Mouse (Mus musculus): Measurements from ENCODE around the gene Epha2. TPM values are rescaled to one million over a fixed set of nuclear protein-coding genes. Genes with fewer than 3 reads are reported as not detected.
A peak's percentile ranks its signal among the peaks of the same experiment; 100 is the strongest.

Epha2 gene
- polyA plus RNA-seq, 1 experiment from 2014 or later: 6.9 TPM

DNA sequence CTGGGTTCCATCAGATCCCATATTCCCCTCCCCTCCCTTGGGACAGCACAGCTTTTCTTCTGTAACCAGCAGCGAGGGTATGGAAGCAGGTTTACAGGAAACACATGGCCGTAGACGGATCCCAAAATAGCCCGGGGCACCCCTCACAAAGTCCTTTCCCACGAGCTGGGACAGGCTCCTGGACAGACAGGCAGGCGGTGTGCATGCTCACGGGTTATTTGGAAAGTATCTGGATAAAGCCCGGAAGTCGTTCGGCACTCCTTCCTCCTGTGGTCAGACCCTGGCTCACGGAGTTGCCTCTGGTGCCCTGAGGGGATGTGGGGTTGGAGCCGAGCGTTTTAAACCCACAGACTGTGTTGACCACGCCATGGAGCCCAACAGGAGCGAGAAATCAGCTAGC is 24.6 kb downstream of the Epha2 start:
- ATAC-seq (ENCODE audit: insufficient read depth): no peak

DNA sequence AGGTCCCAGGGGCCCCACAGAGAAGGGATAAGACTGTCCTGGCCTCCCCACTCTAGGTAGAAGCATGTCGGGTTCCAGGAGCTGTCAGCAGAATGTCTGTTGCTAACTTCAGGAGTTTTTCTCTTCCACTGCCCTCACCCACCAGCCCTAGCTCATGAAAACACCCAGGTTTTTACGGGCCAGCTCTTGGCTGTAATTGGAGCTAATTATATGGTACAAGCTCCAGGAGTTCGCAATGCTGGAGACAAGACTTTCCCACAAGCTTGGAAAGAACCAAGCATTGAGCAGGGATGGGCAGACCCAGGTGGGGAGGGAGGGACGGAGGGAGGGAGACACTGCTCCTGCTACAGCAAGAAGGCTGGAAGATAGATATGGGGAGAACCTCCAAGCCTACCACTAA is 26.0 kb downstream of the Epha2 start:
- no peak overlapping the region for H3K9ac ChIP-seq
- H3K27ac ChIP-seq (ENCODE audit: low read depth): no peak overlapping the region
- TF ChIP-seq CTCF (IDR thresholded peaks at IDR 0.05; ENCODE audit: low read depth): no peak
- 79% methylated on average over 4 of the region's 4 CpGs for WGBS
- H3K4me3 ChIP-seq (ENCODE audit: low read depth, low read length): no peak overlapping the region
- no peaks in the 10 kb centered on the region for H3K27me3 ChIP-seq (ENCODE audit: insufficient read depth, low read length)
- DNase-seq: no peak
- H3K9me3 ChIP-seq (ENCODE audit: low read depth, low read length): no peaks in the 10 kb centered on the region
- ATAC-seq (ENCODE audit: insufficient read depth): no peak
- H3K36me3 ChIP-seq (ENCODE audit: insufficient read depth): peaks cover 35% of the 10 kb centered on the region
- no peak overlapping the region for H3K4me2 ChIP-seq
- no peaks in the 10 kb centered on the region for H3K4me1 ChIP-seq (ENCODE audit: insufficient read depth)

More for the DNA sequence above, 24.6 kb downstream of the Epha2 start:
- DNase-seq: no peak
- TF ChIP-seq CTCF (IDR thresholded peaks at IDR 0.05; ENCODE audit: low read depth): no peak
- Histone ChIP-seq H3K27me3 (ENCODE audit: insufficient read depth, low read length) (no peaks in the 10 kb centered on the region), H3K9ac (no peak overlapping the region), H3K27ac (ENCODE audit: low read depth) (no peak overlapping the region; the same call in 1 of the 2 replicates), H3K4me3 (ENCODE audit: low read depth, low read length) (no peak overlapping the region), H3K36me3 (ENCODE audit: insufficient read depth) (peaks cover 49% of the 10 kb centered on the region), H3K4me2 (no peak overlapping the region), H3K9me3 (ENCODE audit: low read depth, low read length) (no peaks in the 10 kb centered on the region), H3K4me1 (ENCODE audit: insufficient read depth) (no peaks in the 10 kb centered on the region)
- 70% methylated on average over 15 of the region's 15 CpGs for WGBS

- WGBS: 76% methylated on average over 9 of the region's 9 CpGs
- Histone ChIP-seq H3K9me3 (ENCODE audit: low read depth, low read length) (no peaks in the 10 kb centered on the region), H3K4me3 (ENCODE audit: low read depth, low read length) (no peak overlapping the region), H3K4me1 (ENCODE audit: insufficient read depth) (no peaks in the 10 kb centered on the region), H3K36me3 (ENCODE audit: insufficient read depth) (peaks cover 18% of the 10 kb centered on the region), H3K27me3 (ENCODE audit: insufficient read depth, low read length) (no peaks in the 10 kb centered on the region), H3K9ac (no peak overlapping the region), H3K27ac (ENCODE audit: low read depth) (no peak overlapping the region), H3K4me2 (no peak overlapping the region)
- TF ChIP-seq CTCF (IDR thresholded peaks at IDR 0.05; ENCODE audit: low read depth): no peak
- ATAC-seq (ENCODE audit: insufficient read depth) (no peak), DNase-seq (no peak)
These were observed 27.7 kb downstream of the Epha2 start for GRCm38 (mm10) chr4:141328742-141329141.

DNA sequence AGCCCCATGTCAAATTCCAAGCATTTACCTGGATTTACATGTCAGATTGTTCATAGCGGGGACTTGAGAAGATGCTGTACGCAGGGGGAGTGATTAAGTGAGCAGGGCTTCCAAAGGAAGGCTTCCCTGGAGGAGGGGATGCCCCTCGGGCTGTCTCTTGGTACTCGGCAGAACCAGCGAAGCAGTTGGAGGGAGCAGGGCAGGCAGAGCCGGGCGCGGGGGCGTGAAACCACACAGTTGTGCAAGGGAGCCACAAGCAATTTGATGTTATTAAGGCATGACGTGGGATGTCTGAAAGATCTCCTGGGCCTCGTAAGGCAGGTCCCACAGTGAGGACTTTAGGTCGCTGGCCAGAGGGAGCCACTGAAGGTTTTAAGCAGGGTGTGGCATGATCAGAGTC is 28.9 kb downstream of the Epha2 start:
- 57% methylated on average over 12 of the region's 12 CpGs for WGBS
- no peak for TF ChIP-seq CTCF (IDR thresholded peaks at IDR 0.05; ENCODE audit: low read depth)
- H3K27ac ChIP-seq (ENCODE audit: low read depth): no peak overlapping the region
- DNase-seq: no peak
- no peak overlapping the region for H3K4me2 ChIP-seq
- no peak for ATAC-seq (ENCODE audit: insufficient read depth)
- peaks cover 6% of the 10 kb centered on the region; the same call in 1 of the 2 replicates for H3K4me1 ChIP-seq (ENCODE audit: insufficient read depth)
- no peaks in the 10 kb centered on the region for H3K9me3 ChIP-seq (ENCODE audit: low read depth, low read length)
- 0 out of 2 replicates have a peak, but pooled peaks cover 6% of the 10 kb centered on the region for H3K36me3 ChIP-seq (ENCODE audit: insufficient read depth)
- H3K9ac ChIP-seq: no peak overlapping the region
- H3K4me3 ChIP-seq (ENCODE audit: low read depth, low read length): no peak overlapping the region
- H3K27me3 ChIP-seq (ENCODE audit: insufficient read depth, low read length): no peaks in the 10 kb centered on the region

DNA sequence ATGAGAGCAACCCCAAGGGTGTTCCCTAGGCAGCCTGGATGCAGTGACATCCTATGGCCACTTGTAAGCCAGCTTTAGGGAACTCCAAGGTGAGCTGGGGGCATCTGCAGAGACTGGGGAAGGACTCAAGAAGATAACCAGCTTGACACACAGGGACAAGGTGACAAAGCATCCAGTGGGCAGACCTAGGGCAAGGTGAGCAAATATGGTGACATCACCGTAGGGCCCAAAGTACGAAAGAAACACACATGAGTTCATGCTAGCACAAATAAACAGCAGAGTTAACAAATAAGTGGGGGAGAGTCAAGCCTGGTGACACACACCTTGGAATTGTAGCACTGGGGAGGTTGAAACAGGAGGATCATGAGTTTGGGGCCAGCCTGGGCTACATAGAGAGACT is 30.4 kb downstream of the Epha2 start:
- 84% methylated on average over 2 of the region's 2 CpGs for WGBS
- ATAC-seq (ENCODE audit: insufficient read depth): no peak
- no peak for TF ChIP-seq CTCF (IDR thresholded peaks at IDR 0.05; ENCODE audit: low read depth)
- Histone ChIP-seq H3K36me3 (ENCODE audit: insufficient read depth) (0 out of 2 replicates have a peak, but pooled peaks cover 5% of the 10 kb centered on the region), H3K4me1 (ENCODE audit: insufficient read depth) (peaks cover 7% of the 10 kb centered on the region; the same call in 1 of the 2 replicates), H3K27me3 (ENCODE audit: insufficient read depth, low read length) (no peaks in the 10 kb centered on the region), H3K9ac (no peak overlapping the region), H3K4me3 (ENCODE audit: low read depth, low read length) (no peak overlapping the region), H3K9me3 (ENCODE audit: low read depth, low read length) (no peaks in the 10 kb centered on the region), H3K27ac (ENCODE audit: low read depth) (no peak overlapping the region), H3K4me2 (no peak overlapping the region)
- no peak for DNase-seq

DNA sequence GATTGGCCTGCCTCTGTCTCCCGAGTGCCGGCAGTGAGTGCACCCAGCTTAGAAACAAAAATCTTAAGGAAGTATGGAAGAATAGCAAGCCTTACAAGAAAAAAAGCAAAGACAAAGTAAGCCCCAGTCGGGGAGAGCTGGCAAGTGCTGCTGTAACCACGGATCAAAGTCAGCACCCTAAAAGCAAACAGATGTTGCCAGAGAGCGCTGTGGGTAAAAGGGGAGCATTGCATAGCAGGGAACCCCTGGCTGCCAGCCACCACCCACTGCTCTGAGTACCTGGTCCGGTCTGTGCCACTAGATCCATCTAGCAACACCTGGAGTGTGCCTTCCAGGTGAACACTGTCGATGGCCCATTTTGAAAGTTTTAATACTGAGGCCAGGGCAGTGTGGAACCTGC is 31.2 kb downstream of the Epha2 start:
- no peak for DNase-seq
- Histone ChIP-seq H3K9ac (no peak overlapping the region), H3K27ac (ENCODE audit: low read depth) (no peak overlapping the region), H3K4me3 (ENCODE audit: low read depth, low read length) (no peak overlapping the region), H3K9me3 (ENCODE audit: low read depth, low read length) (no peaks in the 10 kb centered on the region), H3K4me1 (ENCODE audit: insufficient read depth) (peaks cover 7% of the 10 kb centered on the region; the same call in 1 of the 2 replicates), H3K36me3 (ENCODE audit: insufficient read depth) (0 out of 2 replicates have a peak, but pooled peaks cover 5% of the 10 kb centered on the region), H3K4me2 (no peak overlapping the region), H3K27me3 (ENCODE audit: insufficient read depth, low read length) (no peaks in the 10 kb centered on the region)
- no peak for ATAC-seq (ENCODE audit: insufficient read depth)
- 71% methylated on average over 7 of the region's 7 CpGs for WGBS
- no peak for TF ChIP-seq CTCF (IDR thresholded peaks at IDR 0.05; ENCODE audit: low read depth)

GRCm38 (mm10) chr4:141334695-141335094 is 33.7 kb downstream of the Epha2 start:
- no peak for ATAC-seq (ENCODE audit: insufficient read depth)
- Histone ChIP-seq H3K9ac (no peak overlapping the region; the same call in 1 of the 2 replicates), H3K4me1 (ENCODE audit: insufficient read depth) (peaks cover 15% of the 10 kb centered on the region), H3K9me3 (ENCODE audit: low read depth, low read length) (no peaks in the 10 kb centered on the region), H3K4me3 (ENCODE audit: low read depth, low read length) (no peak overlapping the region), H3K27ac (ENCODE audit: low read depth) (peak overlapping the region; percentile 75; the same call in 1 of the 2 replicates), H3K27me3 (ENCODE audit: insufficient read depth, low read length) (no peaks in the 10 kb centered on the region), H3K36me3 (ENCODE audit: insufficient read depth) (no peaks in the 10 kb centered on the region), H3K4me2 (no peak overlapping the region)
- DNase-seq: no peak
- WGBS: 44% methylated on average over 5 of the region's 5 CpGs
- TF ChIP-seq CTCF (IDR thresholded peaks at IDR 0.05; ENCODE audit: low read depth): no peak
